Mouse (Mus musculus) layer of hippocampus, adult 18-20 months (tissue): ENCODE measurements around the gene Mmp27. TPM values are rescaled to one million over a fixed set of nuclear protein-coding genes. Genes with fewer than 3 reads are reported as not detected.

Source experiments
- DNase-seq, 2 experiments: peaks; one replicate each; pipeline ENCODE4 v3.0.0; 2022; ENCODE audit warnings: low spot score in 2 of 2
- total RNA-seq, 2 experiments: library from RNA; stranded (reverse); gene quantifications; 2 replicates each; pipeline ENCODE4 v1.2.3; 2021

Mmp27 gene
- total RNA-seq, 2 experiments from 2014 or later: not detected

GRCm38 (mm10) chr9:7602982-7603742 is 32.0 kb downstream of the Mmp27 start:
- peak; percentile 33 to 83 for DNase-seq

GRCm38 (mm10) chr9:7604005-7604404 is 32.8 kb downstream of the Mmp27 start:
- DNase-seq: no peak

GRCm38 (mm10) chr9:7605638-7606037 is 34.4 kb downstream of the Mmp27 start:
- DNase-seq: no peak

- DNase-seq: no peak
Observed at GRCm38 (mm10) chr9:7622582-7622981, 51.4 kb downstream of the Mmp27 start.

- DNase-seq: no peak
Observed at GRCm38 (mm10) chr9:7627931-7628330, 56.7 kb downstream of the Mmp27 start, which contains the start of gene Mmp20. Gene Mmp20 (plus strand): TSS chr9:7628231.

Other genes with a start within 250 kb of the Mmp27 start
- gene Mmp12, start 227.0 kb upstream of the Mmp27 start, total RNA-seq: not detected
- gene Mmp1b, start 183.3 kb upstream of the Mmp27 start, total RNA-seq: not detected
- gene Mmp3, start 125.6 kb upstream of the Mmp27 start, total RNA-seq: not detected
- gene Mmp10, start 69.0 kb upstream of the Mmp27 start, total RNA-seq: not detected
- gene Mmp8, start 12.9 kb upstream of the Mmp27 start, total RNA-seq: not detected
- not detected for gene Mmp20, start 56.8 kb downstream of the Mmp27 start, total RNA-seq
- not detected for gene Mmp7, start 120.7 kb downstream of the Mmp27 start, total RNA-seq
- 10 to 100 TPM; 12.2 to 12.4 TPM for gene Tmem123, start 192.6 kb downstream of the Mmp27 start, total RNA-seq